Mouse (Mus musculus): ENCODE measurements at regions not wholly inside any gene's neighbourhood (a gene's known extent, or its start where the extent isn't known, plus 50 kb on each side); places are given as distances from the start of the nearest gene placed in this dataset.
A peak's percentile ranks its signal among the peaks of the same experiment; 100 is the strongest.

GRCm38 (mm10) chr2:106455972-106456371 lies 237.1 kb upstream of the Mpped2 start:
- DNase-seq (ENCODE audit: low spot score in 2 of 2): no peak

GRCm38 (mm10) chr2:106458003-106458402 lies 235.1 kb upstream of the Mpped2 start:
- DNase-seq (ENCODE audit: low spot score in 2 of 2): no peak

- DNase-seq (ENCODE audit: low spot score in 2 of 2): no peak
Measured at GRCm38 (mm10) chr2:106461021-106461420, 232.0 kb upstream of the Mpped2 start.

- no peak for DNase-seq (ENCODE audit: low spot score in 2 of 2)
Measured at GRCm38 (mm10) chr2:106461490-106461889, 231.6 kb upstream of the Mpped2 start.

- no peak for DNase-seq (ENCODE audit: low spot score in 2 of 2)
Measured at GRCm38 (mm10) chr2:106461973-106462637, 231.0 kb upstream of the Mpped2 start.

- no peak for DNase-seq (ENCODE audit: low spot score in 2 of 2)
Measured at GRCm38 (mm10) chr2:106465055-106465454, 228.0 kb upstream of the Mpped2 start.

- DNase-seq (ENCODE audit: low spot score in 2 of 2): no peak
Measured at GRCm38 (mm10) chr2:106465831-106466230, 227.2 kb upstream of the Mpped2 start.

- DNase-seq (ENCODE audit: low spot score in 2 of 2): no peak
Measured at GRCm38 (mm10) chr2:106469196-106469595, 223.9 kb upstream of the Mpped2 start.

- DNase-seq (ENCODE audit: low spot score in 2 of 2): no peak
Measured at GRCm38 (mm10) chr2:106473458-106473857, 219.6 kb upstream of the Mpped2 start.

GRCm38 (mm10) chr2:106477991-106478390 lies 215.1 kb upstream of the Mpped2 start:
- DNase-seq (ENCODE audit: low spot score in 2 of 2): no peak

GRCm38 (mm10) chr2:106487335-106488082 lies 205.6 kb upstream of the Mpped2 start:
- no peak for DNase-seq (ENCODE audit: low spot score in 2 of 2)

- DNase-seq (ENCODE audit: low spot score in 2 of 2): no peak
Measured at GRCm38 (mm10) chr2:106498735-106499134, 194.3 kb upstream of the Mpped2 start.

GRCm38 (mm10) chr2:106499227-106499928 lies 193.7 kb upstream of the Mpped2 start:
- no peak for DNase-seq (ENCODE audit: low spot score in 2 of 2)

GRCm38 (mm10) chr2:106504933-106505420 lies 188.1 kb upstream of the Mpped2 start:
- DNase-seq (ENCODE audit: low spot score in 2 of 2): peak; percentile 23 to 26

- DNase-seq (ENCODE audit: low spot score in 2 of 2): peak in 1 of 2 experiments; percentile 21
Measured at GRCm38 (mm10) chr2:106511889-106512288, 181.2 kb upstream of the Mpped2 start.

- no peak for DNase-seq (ENCODE audit: low spot score in 2 of 2)
Measured at GRCm38 (mm10) chr2:106512338-106513024, 180.6 kb upstream of the Mpped2 start.

- no peak for DNase-seq (ENCODE audit: low spot score in 2 of 2)
Measured at GRCm38 (mm10) chr2:106513025-106513386, 180.1 kb upstream of the Mpped2 start.

- DNase-seq (ENCODE audit: low spot score in 2 of 2): peak; percentile 64 to 81
Measured at GRCm38 (mm10) chr2:106517224-106517623, 175.8 kb upstream of the Mpped2 start.

GRCm38 (mm10) chr2:106522961-106523360 lies 170.1 kb upstream of the Mpped2 start:
- peak in 1 of 2 experiments; percentile 9 for DNase-seq (ENCODE audit: low spot score in 2 of 2)

- DNase-seq (ENCODE audit: low spot score in 2 of 2): no peak
Measured at GRCm38 (mm10) chr2:106527008-106527407, 166.1 kb upstream of the Mpped2 start.

GRCm38 (mm10) chr2:106529247-106529646 lies 163.8 kb upstream of the Mpped2 start:
- DNase-seq (ENCODE audit: low spot score in 2 of 2): no peak

GRCm38 (mm10) chr2:106529746-106530145 lies 163.3 kb upstream of the Mpped2 start:
- no peak for DNase-seq (ENCODE audit: low spot score in 2 of 2)

Data from left cerebral cortex, adult 9 months (tissue).